Mouse (Mus musculus) lung, adult 2 months (tissue): Measurements from ENCODE around the gene Epb41l4b. TPM values are rescaled to one million over a fixed set of nuclear protein-coding genes. Genes with fewer than 3 reads are reported as not detected.

Experiments used
- DNase-seq: peaks from one replicate; pipeline ENCODE4 v3.0.0; 2022
- H3K4me1 ChIP-seq: fragments of 200-500 bp; 2 replicates; pipeline ENCODE4 v1.6.1; 2011; ENCODE audit warnings: low read length; ENCODE audit not compliant: control insufficient read depth, insufficient read depth
- H3K4me3 ChIP-seq: fragments of 200-500 bp; replicated peaks from 2 replicates; pipeline ENCODE3; 2011; ENCODE audit warnings: low read depth, mild to moderate bottlenecking, control low read depth, low read length; ENCODE audit errors: extremely low read depth
- CTCF ChIP-seq: fragments of 200-500 bp; IDR thresholded peaks from 2 replicates; pipeline ENCODE4 v1.5.1; 2011; ENCODE audit warnings: mild to moderate bottlenecking, low read length, control low read depth; ENCODE audit not compliant: insufficient read depth
- POLR2A ChIP-seq: fragments of 200-500 bp; IDR thresholded peaks from 2 replicates; pipeline ENCODE4 v1.6.1; 2011; ENCODE audit warnings: low read depth, mild to moderate bottlenecking, control low read depth, low read length, borderline replicate concordance; ENCODE audit errors: extremely low read depth
- WGBS: fragments of 180-500 bp; shearing (Covaris S2); methylation state at CpG from one replicate; pipeline ENCODE4 v1.1.7; 2018; 5-methylcytosine and 5-hydroxymethylcytosine counted together
- polyA plus RNA-seq: library from polyadenylated mRNA; depleted of rRNA; stranded (reverse); fragments of >200 nt; gene quantifications from 2 replicates; pipeline ENCODE4 v1.2.3, GENCODE M21; 2012

Epb41l4b gene
- polyA plus RNA-seq, 1 experiment: 28.9 TPM

DNA sequence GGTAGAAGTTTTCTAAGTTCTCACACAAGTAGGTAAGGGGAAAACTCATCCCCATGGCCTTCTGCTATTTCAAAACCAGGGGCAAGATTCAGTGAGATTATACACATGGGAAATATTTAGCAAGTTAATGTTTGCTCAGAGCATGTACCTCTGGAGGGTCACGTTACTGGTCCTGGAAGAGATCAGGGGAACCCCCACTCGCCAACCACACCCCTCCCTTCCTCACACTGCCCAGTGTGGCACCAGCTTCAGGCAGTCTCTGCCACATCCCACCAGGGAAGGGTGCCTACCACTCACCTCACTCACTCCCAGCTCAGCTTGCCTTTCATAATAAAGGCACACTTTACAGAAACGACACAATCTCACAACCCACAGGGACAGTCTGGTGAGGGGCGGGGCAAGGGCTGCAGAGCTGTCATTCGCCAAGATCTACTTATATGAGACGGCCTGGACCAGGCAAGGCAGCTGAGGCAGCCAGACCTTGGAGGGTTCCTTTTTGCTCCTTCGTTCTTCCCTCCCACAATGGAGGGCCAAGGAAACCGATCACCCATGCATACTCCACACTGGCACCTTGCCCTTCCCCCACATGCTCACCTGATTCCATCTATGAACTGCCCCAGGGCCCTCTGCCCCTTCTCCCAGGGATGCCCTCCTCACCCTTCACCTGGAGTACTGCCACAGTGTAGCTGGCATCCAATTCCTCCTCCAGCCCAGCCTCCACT lies 5.7 kb downstream of the Epb41l4b start:
- H3K4me3 ChIP-seq: no peak overlapping the region
- no peak for DNase-seq
- TF ChIP-seq POLR2A (no peak), CTCF (no peak)
- H3K4me1 ChIP-seq: peaks cover 5% of the 10 kb centered on the region; the same call in 1 of the 2 replicates
- WGBS: 58% methylated on average over 8 of the region's 8 CpGs

DNA sequence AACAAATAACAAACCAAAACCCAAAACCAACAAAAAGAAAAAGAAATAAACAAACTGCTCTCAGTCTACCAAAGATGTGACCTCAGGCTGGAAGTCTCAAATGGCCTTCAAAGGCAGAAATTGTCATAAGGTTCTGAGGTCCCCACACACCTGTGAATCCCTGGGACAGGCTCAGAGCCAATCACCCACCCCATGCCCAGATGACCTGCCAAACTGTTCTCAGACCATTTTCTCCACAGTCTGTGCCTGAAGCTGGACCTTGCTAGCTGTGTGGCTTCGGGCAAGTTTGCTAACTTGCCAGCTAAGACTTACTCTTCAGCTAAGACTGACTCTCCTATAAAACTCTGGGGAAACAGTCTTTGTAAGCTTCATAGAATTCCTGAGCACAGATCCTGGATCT lies 7.8 kb downstream of the Epb41l4b start:
- DNase-seq: no peak
- Histone ChIP-seq H3K4me1 (peaks cover 5% of the 10 kb centered on the region; the same call in 1 of the 2 replicates), H3K4me3 (no peak overlapping the region)
- 64% methylated on average over 1 of the region's 1 CpGs for WGBS
- TF ChIP-seq CTCF (no peak), POLR2A (no peak)

- Histone ChIP-seq H3K4me3 (no peak overlapping the region), H3K4me1 (peaks cover 5% of the 10 kb centered on the region; the same call in 1 of the 2 replicates)
- TF ChIP-seq POLR2A (no peak), CTCF (no peak)
- 60% methylated on average over 4 of the region's 4 CpGs for WGBS
- DNase-seq: no peak
These were observed 8.7 kb downstream of the Epb41l4b start for GRCm38 (mm10) chr4:57134554-57134953.

GRCm38 (mm10) chr4:57131839-57132238 lies 11.4 kb downstream of the Epb41l4b start:
- no peak for DNase-seq
- WGBS: 82% methylated on average over 10 of the region's 10 CpGs
- H3K4me3 ChIP-seq: no peak overlapping the region
- TF ChIP-seq CTCF: no peak
- TF ChIP-seq POLR2A: no peak
- H3K4me1 ChIP-seq: no peaks in the 10 kb centered on the region

- no peak for TF ChIP-seq POLR2A
- no peak for TF ChIP-seq CTCF
- WGBS: 55% methylated on average over 11 of the region's 11 CpGs
- no peak overlapping the region for H3K4me3 ChIP-seq
- DNase-seq: no peak
- no peaks in the 10 kb centered on the region for H3K4me1 ChIP-seq
These were observed 13.3 kb downstream of the Epb41l4b start for GRCm38 (mm10) chr4:57129718-57130515.

GRCm38 (mm10) chr4:57123003-57123402 lies 20.2 kb downstream of the Epb41l4b start:
- no peak for TF ChIP-seq POLR2A
- no peak for TF ChIP-seq CTCF
- no peak for DNase-seq
- no peaks in the 10 kb centered on the region; the same call in 1 of the 2 replicates for H3K4me1 ChIP-seq
- whole genome bisulfite sequencing: 23% methylated on average over 11 of the region's 11 CpGs
- no peak overlapping the region for H3K4me3 ChIP-seq

DNA sequence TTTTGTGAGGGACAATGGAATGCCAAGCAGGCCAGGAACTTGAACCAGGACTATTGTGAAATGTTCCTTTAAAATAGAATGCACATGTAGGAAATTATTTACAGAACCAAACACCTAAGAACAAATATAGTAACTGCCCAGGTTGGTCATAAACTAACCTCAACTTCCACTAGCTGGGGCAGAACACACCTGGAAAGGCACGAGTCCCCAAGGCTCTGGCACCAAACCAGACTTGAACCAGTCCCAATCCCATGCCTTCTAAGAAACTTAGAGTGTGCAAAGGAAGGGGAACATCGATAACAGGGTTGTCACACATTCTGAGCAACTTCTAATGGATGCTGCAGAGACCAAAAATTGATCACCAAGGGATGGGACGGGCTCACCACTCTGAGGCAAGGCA lies 21.1 kb downstream of the Epb41l4b start:
- 71% methylated on average over 3 of the region's 3 CpGs for WGBS

DNA sequence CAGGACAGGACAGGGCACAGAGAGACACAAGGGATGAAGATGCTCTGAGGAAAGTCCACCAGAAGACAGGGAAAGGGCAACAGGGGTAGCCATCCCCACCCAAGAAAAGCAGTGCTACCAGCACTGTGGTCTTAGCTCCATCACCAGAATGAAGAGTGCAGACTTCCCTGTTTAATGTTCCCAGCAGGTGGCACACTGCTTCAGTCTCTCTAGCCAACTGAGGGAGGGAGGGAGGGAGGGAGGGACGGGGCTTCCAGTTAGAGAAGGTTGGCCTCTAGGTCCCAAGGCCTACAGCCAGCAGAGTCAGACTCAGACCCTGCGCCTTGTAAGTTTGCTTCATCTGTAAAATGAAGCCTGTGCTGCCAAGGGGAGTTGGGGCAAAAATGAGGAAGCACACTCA lies 22.7 kb downstream of the Epb41l4b start:
- no peak for DNase-seq
- TF ChIP-seq POLR2A: no peak
- TF ChIP-seq CTCF: peak; percentile 20; the same call in 1 of the 2 replicates
- H3K4me1 ChIP-seq: no peaks in the 10 kb centered on the region; the same call in 1 of the 2 replicates
- WGBS: 52% methylated on average over 2 of the region's 2 CpGs
- H3K4me3 ChIP-seq: no peak overlapping the region

More for the DNA sequence above, 21.1 kb downstream of the Epb41l4b start:
- Histone ChIP-seq H3K4me3 (no peak overlapping the region), H3K4me1 (no peaks in the 10 kb centered on the region; the same call in 1 of the 2 replicates)
- no peak for TF ChIP-seq CTCF
- no peak for TF ChIP-seq POLR2A
- DNase-seq: no peak

DNA sequence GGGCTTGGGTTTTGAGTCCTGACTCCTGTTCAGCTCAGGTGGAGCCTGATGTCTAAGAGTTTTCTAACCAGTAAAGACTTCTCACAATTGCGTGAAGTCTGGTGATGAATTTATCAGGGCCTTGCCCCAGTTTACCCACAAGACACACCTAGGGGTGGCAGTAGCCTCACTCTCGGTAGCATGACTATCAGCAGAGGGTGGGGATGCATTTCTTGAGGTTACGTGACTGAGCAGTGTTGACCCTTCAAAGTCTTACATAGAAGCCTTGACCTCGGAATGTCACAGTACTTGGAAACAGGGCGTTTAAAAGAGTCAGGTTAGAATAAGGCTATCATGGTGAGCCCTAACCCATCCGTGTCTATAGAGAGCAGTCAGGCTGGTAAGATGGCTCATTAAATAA lies 23.3 kb downstream of the Epb41l4b start:
- H3K4me3 ChIP-seq: no peak overlapping the region
- TF ChIP-seq POLR2A: no peak
- TF ChIP-seq CTCF: no peak
- 85% methylated on average over 6 of the region's 6 CpGs for WGBS
- no peak for DNase-seq
- H3K4me1 ChIP-seq: no peaks in the 10 kb centered on the region; the same call in 1 of the 2 replicates

GRCm38 (mm10) chr4:57118883-57119282 lies 24.4 kb downstream of the Epb41l4b start:
- no peak overlapping the region for H3K4me3 ChIP-seq
- H3K4me1 ChIP-seq: no peaks in the 10 kb centered on the region; the same call in 1 of the 2 replicates
- DNase-seq: no peak
- TF ChIP-seq POLR2A (no peak), CTCF (no peak)
- 55% methylated on average over 3 of the region's 3 CpGs for WGBS
